Mouse (Mus musculus): ENCODE measurements at regions not wholly inside any gene's neighbourhood (a gene's known extent, or its start where the extent isn't known, plus 50 kb on each side); places are given as distances from the start of the nearest gene placed in this dataset.

DNA sequence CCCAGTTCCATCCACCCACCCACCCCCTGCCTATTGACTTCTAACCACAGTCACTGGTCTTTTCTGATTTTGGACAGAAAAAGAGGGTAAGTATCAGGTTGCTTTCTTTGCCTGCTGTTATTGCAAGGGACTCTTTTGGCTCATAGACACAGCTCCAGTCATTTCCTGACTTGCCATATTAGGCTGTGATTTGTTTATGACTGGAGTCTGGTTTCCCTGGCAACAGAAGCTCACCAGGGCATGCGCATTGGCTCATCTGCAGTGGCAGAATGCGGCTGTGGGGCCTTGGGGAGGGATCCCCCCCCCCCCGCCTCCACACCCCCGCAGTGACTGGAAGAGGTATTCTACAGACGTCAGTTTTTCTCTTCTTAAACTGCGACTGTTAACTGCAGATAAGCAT is 65.9 kb downstream of the Cdr1 start:
- DNase-seq (ENCODE audit: low spot score in 2 of 2), result peak; percentile 43 to 49

DNA sequence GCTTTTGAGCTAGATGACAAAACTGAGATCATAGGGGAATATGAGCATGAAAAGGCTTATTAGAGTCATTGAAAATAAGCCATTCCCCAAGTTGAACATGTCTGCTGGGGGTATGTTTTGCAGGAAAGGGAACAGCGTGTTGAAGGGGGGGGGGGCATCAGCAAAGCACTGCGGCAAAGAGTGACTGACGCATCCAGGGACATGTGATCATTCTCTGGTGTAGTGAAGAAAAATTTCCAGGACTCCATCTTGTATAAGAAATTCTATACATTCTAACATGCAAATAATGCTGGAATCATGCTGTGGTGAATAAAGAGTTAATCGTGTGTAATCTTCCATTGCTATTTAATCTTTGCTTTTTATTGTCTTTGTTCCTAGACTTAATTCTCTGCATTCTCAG is 68.0 kb downstream of the Cdr1 start:
- DNase-seq (ENCODE audit: low spot score in 2 of 2), result no peak

DNA sequence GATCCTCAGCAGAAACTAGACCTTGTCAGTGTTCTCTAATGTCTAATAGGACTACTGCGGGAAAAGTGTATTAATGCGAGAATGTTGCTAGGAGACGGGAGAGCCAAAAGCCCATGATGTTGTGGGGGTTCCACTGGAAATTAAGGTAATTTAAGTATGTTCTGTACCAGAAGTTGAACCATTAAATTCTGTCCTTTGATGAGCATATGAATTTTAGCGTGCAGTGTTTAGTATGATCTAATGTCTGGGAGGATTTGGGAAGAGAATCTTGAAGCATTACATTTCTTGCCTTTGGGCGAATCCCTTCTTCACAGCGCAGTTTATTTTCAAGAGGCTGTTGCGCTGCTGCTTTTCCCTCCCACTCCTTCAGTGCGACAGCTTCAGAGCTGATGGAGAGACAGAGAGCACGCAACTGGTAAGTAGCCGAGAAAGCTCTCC is 69.3 kb downstream of the Cdr1 start:
- DNase-seq (ENCODE audit: low spot score in 2 of 2), result peak; percentile 10 to 31
